Mouse (Mus musculus) heart, adult 2 months (tissue): Measurements from ENCODE around the gene 1700028J19Rik.

Experiments
- CTCF ChIP-seq: fragments of 200-600 bp; IDR thresholded peaks from 2 replicates; pipeline ENCODE4 v1.8.1; 2022; ENCODE audit warnings: antibody characterized with exemption, mild to moderate bottlenecking, moderate library complexity
- EP300 ChIP-seq: fragments of 200-500 bp; IDR thresholded peaks from 2 replicates; pipeline ENCODE4 v1.6.1; 2011; ENCODE audit warnings: low read depth, low read length, control low read depth; ENCODE audit not compliant: insufficient read depth
- POLR2A ChIP-seq: fragments of 200-500 bp; IDR thresholded peaks from 2 replicates; pipeline ENCODE4 v1.6.1; 2011; ENCODE audit warnings: mild to moderate bottlenecking, low read depth, low read length, control low read depth; ENCODE audit not compliant: insufficient read depth

DNA sequence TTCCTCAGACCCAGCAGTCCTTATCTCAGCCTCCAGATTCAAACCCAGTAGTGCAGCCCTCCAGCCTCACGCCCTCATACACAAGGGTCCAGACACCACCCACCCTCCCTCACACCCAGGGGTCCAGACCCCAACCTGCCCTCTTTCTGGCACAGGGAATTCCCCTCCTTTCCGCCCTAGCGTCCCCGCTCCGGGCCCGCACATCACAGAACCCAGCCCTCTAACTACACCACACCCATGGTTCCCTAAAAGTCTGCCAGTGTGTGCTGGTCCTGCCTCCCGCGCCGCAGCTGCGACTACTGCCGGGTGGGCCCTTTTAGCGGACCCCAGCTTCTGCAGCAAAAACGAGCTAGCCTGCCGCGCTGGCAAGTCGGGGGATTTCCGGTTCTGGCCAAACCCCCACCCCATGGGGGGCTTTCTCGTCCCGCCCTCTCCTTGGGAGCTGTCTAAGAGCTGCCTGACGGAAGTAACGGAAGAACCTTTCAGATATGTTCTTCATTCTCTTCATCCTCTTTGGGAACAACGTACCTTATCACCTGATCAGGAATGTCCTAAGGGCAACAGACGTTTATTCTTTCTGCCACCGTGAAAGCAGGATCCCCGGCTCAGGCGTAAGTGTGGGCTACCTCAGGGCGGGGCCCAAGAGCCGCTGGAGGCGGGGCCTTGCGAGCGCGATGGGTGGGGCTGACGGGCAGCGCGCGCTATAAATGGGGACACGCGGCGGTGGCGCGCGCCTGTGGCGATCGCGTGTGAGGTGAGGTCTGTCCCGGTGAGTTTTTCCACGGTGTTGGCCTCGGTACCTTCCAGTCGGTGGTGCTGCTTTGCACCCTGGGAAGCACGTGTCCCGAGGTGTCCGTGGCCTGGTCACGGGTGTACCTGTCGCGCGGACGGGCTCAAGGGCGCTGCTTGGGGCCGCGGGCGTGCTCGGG lies at the start of gene 1700028J19Rik, which contains the start of gene 2410002F23Rik:
- TF ChIP-seq CTCF (no peak; the same call in 1 of the 2 replicates), POLR2A (peak; percentile 94), EP300 (0 out of 2 replicates have a peak, but pooled peaks have one; percentile 37)
